Mouse (Mus musculus): Measurements from ENCODE around the gene Npl.
A peak's percentile ranks its signal among the peaks of the same experiment; 100 is the strongest.

The Npl gene

GRCm38 (mm10) chr1:153486767-153487499 is 62.9 kb downstream of the Npl start:
- no peak for DNase-seq

DNA sequence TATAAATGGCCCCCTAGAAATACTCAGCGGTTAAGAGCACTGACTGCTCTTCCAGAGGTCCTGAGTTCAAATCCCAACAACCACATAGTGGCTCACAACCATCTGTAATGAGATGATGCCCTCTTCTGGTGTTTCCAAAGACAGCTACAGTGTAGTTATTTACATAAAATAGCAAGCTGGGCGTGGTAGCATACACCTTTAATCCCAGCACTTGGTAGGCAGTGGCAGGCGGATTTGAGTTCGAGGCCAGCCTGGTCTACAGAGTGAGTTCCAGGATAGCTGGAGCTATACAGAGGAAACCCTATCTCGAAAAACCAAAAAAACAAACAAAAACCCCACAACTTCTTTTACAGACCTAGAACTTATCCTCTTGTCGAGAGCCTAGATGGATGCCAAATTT is 63.7 kb downstream of the Npl start:
- DNase-seq, result peak; percentile 87

GRCm38 (mm10) chr1:153485201-153485796 is 64.5 kb downstream of the Npl start:
- DNase-seq, result peak; percentile 67

GRCm38 (mm10) chr1:153481025-153481412 is 68.8 kb downstream of the Npl start:
- DNase-seq, result no peak

DNA sequence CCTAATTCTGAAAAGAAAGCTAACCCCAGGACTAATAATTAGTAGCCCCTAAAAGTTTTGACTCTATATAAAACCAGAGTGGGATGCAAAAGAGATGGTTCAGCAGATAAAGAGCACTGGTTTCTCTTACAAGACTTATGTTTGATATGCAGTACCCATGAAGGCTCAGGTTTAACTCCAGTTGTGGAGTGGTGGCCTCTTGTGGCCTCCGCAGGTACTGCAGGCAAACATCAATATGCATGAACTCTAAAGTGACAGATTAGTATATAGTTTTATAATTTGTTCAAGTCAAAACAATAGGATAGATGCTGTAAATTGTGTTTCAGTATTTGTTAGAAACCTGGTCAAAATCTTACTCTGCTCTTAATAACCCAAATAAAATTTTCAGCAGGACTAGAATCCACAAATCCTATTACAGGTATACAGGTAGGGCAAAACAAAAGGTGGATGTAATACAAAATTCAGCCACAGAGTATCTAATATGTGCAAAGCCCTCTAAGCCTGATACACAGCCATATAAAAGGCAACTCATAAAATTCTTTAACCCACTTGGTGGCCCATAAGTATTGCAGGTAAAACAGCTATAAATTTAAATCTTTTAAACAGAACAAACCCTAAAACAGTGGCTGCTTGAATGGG is 69.3 kb downstream of the Npl start:
- DNase-seq, result peak; percentile 72

DNA sequence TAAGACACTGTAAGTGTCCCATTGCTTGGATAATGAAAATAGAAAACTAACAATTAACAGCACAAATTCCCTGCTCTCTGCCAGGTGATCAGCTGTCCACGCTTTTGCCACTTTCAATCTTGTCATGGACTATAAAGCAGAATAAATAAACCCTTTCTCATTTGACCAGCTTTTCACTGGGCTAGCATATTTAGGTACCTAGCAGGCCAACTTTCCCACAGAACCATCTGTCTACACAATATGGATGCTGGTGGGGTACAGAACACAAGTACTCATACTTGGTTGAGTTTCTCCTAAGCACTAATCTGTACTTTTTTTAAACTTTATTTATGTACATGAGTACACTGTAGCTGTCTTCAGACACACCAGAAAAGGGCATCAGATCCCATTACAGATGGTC is 70.5 kb downstream of the Npl start:
- no peak for DNase-seq

DNA sequence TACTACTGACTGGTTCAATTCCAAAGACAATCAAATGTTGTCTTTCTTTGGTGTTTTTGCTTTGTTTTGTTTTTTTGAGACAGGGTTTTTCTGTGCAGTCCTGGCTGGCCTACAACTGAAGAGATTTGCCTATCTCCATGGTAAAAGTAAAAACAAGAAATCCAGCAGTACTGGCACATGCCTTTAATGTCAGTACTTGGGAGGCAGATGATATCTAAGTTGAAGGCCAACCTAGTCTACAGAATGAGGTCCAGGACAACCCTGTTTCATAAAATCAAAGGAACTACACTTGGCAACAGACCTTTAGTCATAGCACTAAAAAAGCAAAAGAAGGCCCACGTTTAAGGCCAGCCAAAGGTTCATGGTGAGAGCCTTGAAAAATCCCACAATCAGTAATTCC is 88.0 kb downstream of the Npl start:
- no peak for DNase-seq

- no peak for DNase-seq
Measured at GRCm38 (mm10) chr1:153456137-153456536, 93.7 kb downstream of the Npl start.

GRCm38 (mm10) chr1:153453146-153453642 is 96.7 kb downstream of the Npl start:
- DNase-seq, result no peak
